Mouse (Mus musculus): Measurements from ENCODE around the gene Susd1. TPM values are rescaled to one million over a fixed set of nuclear protein-coding genes. Genes with fewer than 3 reads are reported as not detected.

Gene Susd1
- polyA plus RNA-seq (2014; fragmentation: Illumina TruSeq; extraction: RNeasy Lipid Tissue Mini Kit (QIAGEN cat#74804); ENCODE audit: low read depth, low replicate concordance): 1.8 TPM

GRCm38 (mm10) chr4:59437990-59438854 is at the start of gene Susd1:
Susd1 (minus strand) TSS chr4:59438633.

Other genes starting within 250 kb of the Susd1 start
- 10.5 TPM for gene Ugcg, start 249.4 kb downstream of the Susd1 start, polyA plus RNA-seq (2014; fragmentation: Illumina TruSeq; extraction: RNeasy Lipid Tissue Mini Kit (QIAGEN cat#74804); ENCODE audit: low read depth, low replicate concordance)
- 12.5 TPM for gene Ptbp3, start 110.7 kb upstream of the Susd1 start, polyA plus RNA-seq (2014; fragmentation: Illumina TruSeq; extraction: RNeasy Lipid Tissue Mini Kit (QIAGEN cat#74804); ENCODE audit: low read depth, low replicate concordance)
- gene Hsdl2, start 142.9 kb upstream of the Susd1 start, polyA plus RNA-seq (2014; fragmentation: Illumina TruSeq; extraction: RNeasy Lipid Tissue Mini Kit (QIAGEN cat#74804); ENCODE audit: low read depth, low replicate concordance): 220 TPM
- 4.3 TPM for gene E130308A19Rik, start 187.6 kb upstream of the Susd1 start, polyA plus RNA-seq (2014; fragmentation: Illumina TruSeq; extraction: RNeasy Lipid Tissue Mini Kit (QIAGEN cat#74804); ENCODE audit: low read depth, low replicate concordance)

Data from heart, adult 10 weeks (tissue).